Mouse (Mus musculus): ENCODE measurements around the gene Vamp5. TPM values are rescaled to one million over a fixed set of nuclear protein-coding genes. Genes with fewer than 3 reads are reported as not detected.

The Vamp5 gene
- polyA plus RNA-seq, 1 experiment from 2014 or later, result 32.1 TPM

GRCm38 (mm10) chr6:72347166-72347941 is 32.9 kb downstream of the Vamp5 start, which contains the start of gene 0610030E20Rik:
Gene 0610030E20Rik (plus strand): TSS chr6:72347317.
- peak; percentile 73 for ATAC-seq (ENCODE audit: low FRiP score, low TSS enrichment)
- H3K4me3 ChIP-seq (ENCODE audit: low read length), result peak within 1 kb of the TSS; percentile 50
- WGBS, result under 1% methylated on average over 62 of the region's 72 CpGs
- H3K36me3 ChIP-seq (ENCODE audit: control insufficient read depth, insufficient read depth, low read length), result peaks cover 25% of the 10 kb centered on the region
- peak within 1 kb of the TSS; percentile 75 for H3K27ac ChIP-seq (ENCODE audit: low read depth, low read length)
- peak within 1 kb of the TSS; percentile 68 for H3K4me2 ChIP-seq (replicated peaks; ENCODE audit: low read depth, low read length)
- peaks cover 25% of the 10 kb centered on the region for H3K4me1 ChIP-seq (ENCODE audit: control insufficient read depth, insufficient read depth, low read length)
- no peaks in the 10 kb centered on the region for H3K9me3 ChIP-seq (ENCODE audit: control insufficient read depth, low read length)
- H3K9ac ChIP-seq (ENCODE audit: low read depth, low read length), result peak within 1 kb of the TSS; percentile 76
- H3K27me3 ChIP-seq (ENCODE audit: control insufficient read depth, insufficient read depth, low read length), result no peaks in the 10 kb centered on the region

GRCm38 (mm10) chr6:72346261-72346660 is 34.0 kb downstream of the Vamp5 start:
- peaks cover 25% of the 10 kb centered on the region for H3K4me1 ChIP-seq (ENCODE audit: control insufficient read depth, insufficient read depth, low read length)
- 0 out of 2 replicates have a peak overlapping the region, but pooled peaks have one; percentile 50 for H3K4me3 ChIP-seq (ENCODE audit: low read length)
- ATAC-seq (ENCODE audit: low FRiP score, low TSS enrichment), result no peak
- no peak overlapping the region for H3K27ac ChIP-seq (ENCODE audit: low read depth, low read length)
- H3K9ac ChIP-seq (ENCODE audit: low read depth, low read length), result no peak overlapping the region
- H3K4me2 ChIP-seq (replicated peaks; ENCODE audit: low read depth, low read length), result no peak overlapping the region; the same call in 1 of the 2 replicates
- 86% methylated on average over 4 of the region's 4 CpGs for whole genome bisulfite sequencing
- no peaks in the 10 kb centered on the region for H3K9me3 ChIP-seq (ENCODE audit: control insufficient read depth, low read length)
- H3K36me3 ChIP-seq (ENCODE audit: control insufficient read depth, insufficient read depth, low read length), result peaks cover 26% of the 10 kb centered on the region
- no peaks in the 10 kb centered on the region for H3K27me3 ChIP-seq (ENCODE audit: control insufficient read depth, insufficient read depth, low read length)

- no peaks in the 10 kb centered on the region for H3K27me3 ChIP-seq (ENCODE audit: control insufficient read depth, insufficient read depth, low read length)
- no peak for ATAC-seq (ENCODE audit: low FRiP score, low TSS enrichment)
- H3K27ac ChIP-seq (ENCODE audit: low read depth, low read length), result no peak overlapping the region
- WGBS, result 53% methylated on average over 6 of the region's 6 CpGs
- peaks cover 25% of the 10 kb centered on the region for H3K4me1 ChIP-seq (ENCODE audit: control insufficient read depth, insufficient read depth, low read length)
- H3K36me3 ChIP-seq (ENCODE audit: control insufficient read depth, insufficient read depth, low read length), result peaks cover 24% of the 10 kb centered on the region
- peak overlapping the region; percentile 86 for H3K4me3 ChIP-seq (ENCODE audit: low read length)
- H3K9me3 ChIP-seq (ENCODE audit: control insufficient read depth, low read length), result no peaks in the 10 kb centered on the region
- H3K4me2 ChIP-seq (replicated peaks; ENCODE audit: low read depth, low read length), result peak overlapping the region; percentile 88
- H3K9ac ChIP-seq (ENCODE audit: low read depth, low read length), result no peak overlapping the region; the same call in 1 of the 2 replicates
Measured at GRCm38 (mm10) chr6:72345633-72346032, 34.6 kb downstream of the Vamp5 start.

- under 1% methylated on average over 30 of the region's 30 CpGs for WGBS
- Histone ChIP-seq H3K4me3 (ENCODE audit: low read length) (peak within 1 kb of the TSS; percentile 86), H3K27me3 (ENCODE audit: control insufficient read depth, insufficient read depth, low read length) (no peaks in the 10 kb centered on the region), H3K9me3 (ENCODE audit: control insufficient read depth, low read length) (no peaks in the 10 kb centered on the region), H3K27ac (ENCODE audit: low read depth, low read length) (no peak within 1 kb of the TSS), H3K36me3 (ENCODE audit: control insufficient read depth, insufficient read depth, low read length) (peaks cover 19% of the 10 kb centered on the region), H3K4me2 (replicated peaks; ENCODE audit: low read depth, low read length) (peak within 1 kb of the TSS; percentile 88), H3K4me1 (ENCODE audit: control insufficient read depth, insufficient read depth, low read length) (peaks cover 25% of the 10 kb centered on the region), H3K9ac (ENCODE audit: low read depth, low read length) (peak within 1 kb of the TSS; percentile 84)
- peak; percentile 70 for ATAC-seq (ENCODE audit: low FRiP score, low TSS enrichment)
Measured at GRCm38 (mm10) chr6:72345074-72345567, 35.1 kb downstream of the Vamp5 start, which contains the start of gene Usp39. Gene Usp39 (minus strand): TSS chr6:72345184.

GRCm38 (mm10) chr6:72344396-72345073 is 35.7 kb downstream of the Vamp5 start:
- H3K4me3 ChIP-seq (ENCODE audit: low read length), result peak overlapping the region; percentile 86
- no peaks in the 10 kb centered on the region for H3K9me3 ChIP-seq (ENCODE audit: control insufficient read depth, low read length)
- no peak overlapping the region for H3K27ac ChIP-seq (ENCODE audit: low read depth, low read length)
- 0 out of 2 replicates have a peak, but pooled peaks have one; percentile 20 for ATAC-seq (ENCODE audit: low FRiP score, low TSS enrichment)
- peak overlapping the region; percentile 84 for H3K9ac ChIP-seq (ENCODE audit: low read depth, low read length)
- peaks cover 19% of the 10 kb centered on the region for H3K36me3 ChIP-seq (ENCODE audit: control insufficient read depth, insufficient read depth, low read length)
- H3K27me3 ChIP-seq (ENCODE audit: control insufficient read depth, insufficient read depth, low read length), result no peaks in the 10 kb centered on the region
- WGBS, result under 1% methylated on average over 42 of the region's 42 CpGs
- H3K4me2 ChIP-seq (replicated peaks; ENCODE audit: low read depth, low read length), result peak overlapping the region; percentile 88
- peaks cover 25% of the 10 kb centered on the region for H3K4me1 ChIP-seq (ENCODE audit: control insufficient read depth, insufficient read depth, low read length)

GRCm38 (mm10) chr6:72340481-72340880 is 39.8 kb downstream of the Vamp5 start:
- ATAC-seq (ENCODE audit: low FRiP score, low TSS enrichment), result no peak
- H3K36me3 ChIP-seq (ENCODE audit: control insufficient read depth, insufficient read depth, low read length), result peaks cover 48% of the 10 kb centered on the region
- H3K4me3 ChIP-seq (ENCODE audit: low read length), result no peak overlapping the region
- no peaks in the 10 kb centered on the region for H3K27me3 ChIP-seq (ENCODE audit: control insufficient read depth, insufficient read depth, low read length)
- H3K9me3 ChIP-seq (ENCODE audit: control insufficient read depth, low read length), result no peaks in the 10 kb centered on the region
- H3K4me1 ChIP-seq (ENCODE audit: control insufficient read depth, insufficient read depth, low read length), result peaks cover 14% of the 10 kb centered on the region
- no peak overlapping the region for H3K27ac ChIP-seq (ENCODE audit: low read depth, low read length)
- 57% methylated on average over 2 of the region's 2 CpGs for WGBS
- no peak overlapping the region for H3K9ac ChIP-seq (ENCODE audit: low read depth, low read length)
- H3K4me2 ChIP-seq (replicated peaks; ENCODE audit: low read depth, low read length), result no peak overlapping the region

- H3K4me1 ChIP-seq (ENCODE audit: control insufficient read depth, insufficient read depth, low read length), result no peaks in the 10 kb centered on the region
- H3K9ac ChIP-seq (ENCODE audit: low read depth, low read length), result no peak overlapping the region
- peaks cover 78% of the 10 kb centered on the region for H3K36me3 ChIP-seq (ENCODE audit: control insufficient read depth, insufficient read depth, low read length)
- WGBS, result 70% methylated on average over 5 of the region's 5 CpGs
- H3K9me3 ChIP-seq (ENCODE audit: control insufficient read depth, low read length), result no peaks in the 10 kb centered on the region
- no peak overlapping the region for H3K4me2 ChIP-seq (replicated peaks; ENCODE audit: low read depth, low read length)
- no peaks in the 10 kb centered on the region for H3K27me3 ChIP-seq (ENCODE audit: control insufficient read depth, insufficient read depth, low read length)
- ATAC-seq (ENCODE audit: low FRiP score, low TSS enrichment), result no peak
- no peak overlapping the region for H3K27ac ChIP-seq (ENCODE audit: low read depth, low read length)
- H3K4me3 ChIP-seq (ENCODE audit: low read length), result no peak overlapping the region
Measured at GRCm38 (mm10) chr6:72333111-72333510, 47.2 kb downstream of the Vamp5 start.

GRCm38 (mm10) chr6:72330133-72330532 is 50.1 kb downstream of the Vamp5 start:
- no peak overlapping the region for H3K27ac ChIP-seq (ENCODE audit: low read depth, low read length)
- WGBS, result 94% methylated on average over 4 of the region's 4 CpGs
- no peaks in the 10 kb centered on the region for H3K4me1 ChIP-seq (ENCODE audit: control insufficient read depth, insufficient read depth, low read length)
- H3K4me2 ChIP-seq (replicated peaks; ENCODE audit: low read depth, low read length), result no peak overlapping the region
- no peak for ATAC-seq (ENCODE audit: low FRiP score, low TSS enrichment)
- peaks cover 74% of the 10 kb centered on the region for H3K36me3 ChIP-seq (ENCODE audit: control insufficient read depth, insufficient read depth, low read length)
- no peak overlapping the region for H3K9ac ChIP-seq (ENCODE audit: low read depth, low read length)
- H3K4me3 ChIP-seq (ENCODE audit: low read length), result no peak overlapping the region
- H3K27me3 ChIP-seq (ENCODE audit: control insufficient read depth, insufficient read depth, low read length), result no peaks in the 10 kb centered on the region
- H3K9me3 ChIP-seq (ENCODE audit: control insufficient read depth, low read length), result no peaks in the 10 kb centered on the region
